Mouse (Mus musculus) cerebellum, adult 2 months (tissue): ENCODE data around the gene Acp5. TPM values are rescaled to one million over a fixed set of nuclear protein-coding genes. Genes with fewer than 3 reads are reported as not detected.
"Not testable (repeated sequence)": the region's sequence is repeated elsewhere in the genome, so short reads cannot be mapped to it uniquely, and the experiment has no call there.

Source experiments
- DNase-seq, 2 experiments: peaks; one replicate each; pipeline ENCODE4 v3.0.0; 2021
- H3K27ac ChIP-seq: fragments of 200-500 bp; 2 replicates; pipeline ENCODE4 v1.5.1; 2012; ENCODE audit warnings: low read length, control low read depth, inconsistent platforms; ENCODE audit not compliant: insufficient read depth
- H3K27me3 ChIP-seq: fragments of 200-500 bp; 2 replicates; pipeline ENCODE4 v1.6.1; 2012; ENCODE audit warnings: inconsistent platforms, mild to moderate bottlenecking, low read length, moderate library complexity; ENCODE audit not compliant: control insufficient read depth, insufficient read depth
- H3K4me1 ChIP-seq: fragments of 200-500 bp; 2 replicates; pipeline ENCODE4 v1.6.1; 2011; ENCODE audit warnings: low read length; ENCODE audit not compliant: control insufficient read depth, insufficient read depth
- H3K4me3 ChIP-seq: fragments of 200-500 bp; replicated peaks from 2 replicates; pipeline ENCODE3; 2011; ENCODE audit warnings: mild to moderate bottlenecking, low read depth, low read length, control low read depth; ENCODE audit not compliant: insufficient read depth
- CTCF ChIP-seq: fragments of 200-500 bp; IDR thresholded peaks from 2 replicates; pipeline ENCODE4 v1.5.1; 2011; ENCODE audit warnings: low read depth, mild to moderate bottlenecking, control low read depth, low read length, moderate library complexity, borderline replicate concordance; ENCODE audit not compliant: insufficient read depth
- POLR2A ChIP-seq: fragments of 200-500 bp; IDR thresholded peaks from 2 replicates; pipeline ENCODE4 v1.6.1; 2011; ENCODE audit warnings: low read length, control low read depth, borderline replicate concordance; ENCODE audit not compliant: insufficient read depth
- WGBS: fragments of 180-500 bp; shearing (Covaris S2); methylation state at CpG from one replicate; pipeline ENCODE4 v1.1.7; 2018; 5-methylcytosine and 5-hydroxymethylcytosine counted together
- polyA plus RNA-seq: library from polyadenylated mRNA; depleted of rRNA; stranded (reverse); fragments of >200 nt; gene quantifications from 2 replicates; pipeline ENCODE4 v1.2.3, GENCODE M21; 2012

Gene Acp5
- polyA plus RNA-seq, 1 experiment, result 0.28 TPM

- 87% methylated on average over 9 of the region's 9 CpGs for WGBS
- Histone ChIP-seq H3K4me3 (no peak overlapping the region), H3K4me1 (no peaks in the 10 kb centered on the region; the same call in 1 of the 2 replicates), H3K27ac (no peak overlapping the region), H3K27me3 (no peaks in the 10 kb centered on the region)
- TF ChIP-seq CTCF, result no peak
- no peak for TF ChIP-seq POLR2A
- DNase-seq, result no peak
Measured at GRCm38 (mm10) chr9:22162305-22162704, 26.8 kb upstream of the Acp5 start.

- no peak overlapping the region for H3K27ac ChIP-seq
- no peak for DNase-seq
- H3K4me1 ChIP-seq, result no peaks in the 10 kb centered on the region; the same call in 1 of the 2 replicates
- H3K4me3 ChIP-seq, result no peak overlapping the region
- H3K27me3 ChIP-seq, result no peaks in the 10 kb centered on the region
- TF ChIP-seq CTCF (no peak), POLR2A (no peak)
- 44% methylated on average over 6 of the region's 6 CpGs for WGBS
Measured at GRCm38 (mm10) chr9:22161299-22161698, 25.8 kb upstream of the Acp5 start.

- Histone ChIP-seq H3K27ac (peak overlapping the region; percentile 92; the same call in 1 of the 2 replicates), H3K27me3 (no peaks in the 10 kb centered on the region), H3K4me3 (peak overlapping the region; percentile 89), H3K4me1 (peaks cover 2% of the 10 kb centered on the region; the same call in 1 of the 2 replicates)
- DNase-seq, result peak; percentile 46 to 54
- 34% methylated on average over 34 of the region's 34 CpGs for WGBS
- TF ChIP-seq CTCF (no peak), POLR2A (no peak)
Measured at GRCm38 (mm10) chr9:22157516-22158265, 22.2 kb upstream of the Acp5 start.

- peak; percentile 99 for DNase-seq
- Histone ChIP-seq H3K4me3 (peak within 1 kb of the TSS; percentile 89), H3K27me3 (no peaks in the 10 kb centered on the region), H3K4me1 (peaks cover 2% of the 10 kb centered on the region; the same call in 1 of the 2 replicates), H3K27ac (peak within 1 kb of the TSS; percentile 92)
- TF ChIP-seq CTCF, result 0 out of 2 replicates have a peak, but pooled peaks have one; percentile 8
- TF ChIP-seq POLR2A, result peak; percentile 92
- under 1% methylated on average over 65 of the region's 65 CpGs for WGBS
Measured at GRCm38 (mm10) chr9:22156497-22157245, 21.2 kb upstream of the Acp5 start, which contains the start of gene Pigyl. Gene Pigyl, plus strand, starts transcription at chr9:22156846.

- H3K4me1 ChIP-seq, result peaks cover 2% of the 10 kb centered on the region; the same call in 1 of the 2 replicates
- peak; percentile 68 to 69 for DNase-seq
- peak; percentile 72 for TF ChIP-seq CTCF
- no peak for TF ChIP-seq POLR2A
- 11% methylated on average over 10 of the region's 10 CpGs for WGBS
- H3K4me3 ChIP-seq, result no peak overlapping the region
- H3K27me3 ChIP-seq, result no peaks in the 10 kb centered on the region
- H3K27ac ChIP-seq, result no peak overlapping the region
Measured at GRCm38 (mm10) chr9:22155614-22156013, 20.1 kb upstream of the Acp5 start.

GRCm38 (mm10) chr9:22153810-22154209 lies 18.3 kb upstream of the Acp5 start:
- DNase-seq, result no peak
- Histone ChIP-seq H3K27ac (no peak overlapping the region), H3K4me1 (peaks cover 2% of the 10 kb centered on the region; the same call in 1 of the 2 replicates), H3K27me3 (no peaks in the 10 kb centered on the region), H3K4me3 (no peak overlapping the region)
- TF ChIP-seq CTCF, result no peak
- TF ChIP-seq POLR2A, result no peak
- 84% methylated on average over 3 of the region's 3 CpGs for WGBS

GRCm38 (mm10) chr9:22150946-22151345 lies 15.4 kb upstream of the Acp5 start:
- Histone ChIP-seq H3K4me1 (0 out of 2 replicates have a peak, but pooled peaks cover 2% of the 10 kb centered on the region), H3K27ac (no peak overlapping the region), H3K4me3 (no peak overlapping the region), H3K27me3 (no peaks in the 10 kb centered on the region)
- no peak for TF ChIP-seq POLR2A
- TF ChIP-seq CTCF, result no peak
- no peak for DNase-seq
- 78% methylated on average over 2 of the region's 2 CpGs for WGBS

GRCm38 (mm10) chr9:22150249-22150693 lies 14.8 kb upstream of the Acp5 start:
- 77% methylated on average over 7 of the region's 7 CpGs for WGBS
- not testable (repeated sequence) for H3K27me3 ChIP-seq, H3K27ac ChIP-seq, H3K4me1 ChIP-seq, H3K4me3 ChIP-seq, DNase-seq
